Mouse (Mus musculus) liver, postnatal 0 days (tissue): ENCODE results near the gene Galp.
"Not testable (repeated sequence)": the region's sequence is repeated elsewhere in the genome, so short reads cannot be mapped to it uniquely, and the experiment has no call there.

ENCODE experiments used
- CTCF ChIP-seq: sonication (generic); IDR thresholded peaks from 2 replicates; pipeline ENCODE4 v1.5.1; 2016; ENCODE audit warnings: antibody characterized with exemption, low read depth
- EP300 ChIP-seq: IDR thresholded peaks from 2 replicates; pipeline ENCODE4 v1.6.1; 2016; ENCODE audit warnings: antibody characterized with exemption, low read depth, mild to moderate bottlenecking

DNA sequence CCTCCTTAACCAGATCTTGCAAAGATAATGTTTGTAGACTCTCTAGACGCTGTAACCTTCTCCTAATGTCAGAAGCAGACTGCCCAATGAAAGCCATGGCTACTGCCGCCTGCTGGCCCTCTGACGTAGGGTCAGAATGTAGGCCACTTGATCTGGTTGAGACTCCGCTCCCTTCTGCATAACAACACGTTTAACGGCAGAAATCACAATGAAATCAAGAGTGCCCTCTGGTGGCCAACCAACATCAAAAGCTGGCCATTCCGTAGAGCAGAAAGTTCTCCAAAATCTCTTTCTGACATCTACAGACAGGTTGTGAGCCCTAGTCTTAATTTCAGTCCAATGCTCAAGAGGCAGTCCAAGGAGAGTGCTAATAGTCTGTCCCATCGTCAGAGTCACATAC lies 31.6 kb downstream of the Galp start:
- not testable (repeated sequence) for TF ChIP-seq CTCF, EP300
